Mouse (Mus musculus) liver, postnatal 0 days (tissue): ENCODE data around the gene Pip5kl1. TPM values are rescaled to one million over a fixed set of nuclear protein-coding genes. Genes with fewer than 3 reads are reported as not detected.

Source experiments
- ATAC-seq: fragments of 200-750 bp; cut with Nextera tagmentation; 2 replicates; pipeline ENCODE4 v1.8.0; 2017; ENCODE audit warnings: mild to moderate bottlenecking, moderate library complexity
- DNase-seq: peaks from one replicate; pipeline ENCODE4 v3.0.0-alpha.2; 2016
- H3K27ac ChIP-seq: fragments of 300-500 bp; sonication (generic); 2 replicates; pipeline ENCODE4 v1.5.1; 2014; ENCODE audit warnings: antibody characterized with exemption, moderate library complexity, mild to moderate bottlenecking, low read depth
- H3K27me3 ChIP-seq: fragments of 300-500 bp; sonication (generic); 2 replicates; pipeline ENCODE4 v1.6.1; 2014; ENCODE audit warnings: low read length, control low read depth, mixed read lengths; ENCODE audit not compliant: insufficient read depth
- H3K36me3 ChIP-seq: fragments of 300-500 bp; sonication (generic); replicated peaks from 2 replicates; pipeline ENCODE4 v1.6.1; 2014; ENCODE audit warnings: mild to moderate bottlenecking, control low read depth, low read length, moderate library complexity, mixed read lengths; ENCODE audit not compliant: insufficient read depth
- H3K4me1 ChIP-seq: fragments of 300-500 bp; sonication (generic); 2 replicates; pipeline ENCODE4 v1.6.1; 2014; ENCODE audit warnings: antibody characterized with exemption, mild to moderate bottlenecking, control low read depth; ENCODE audit not compliant: insufficient read depth
- H3K4me2 ChIP-seq: fragments of 300-500 bp; sonication (generic); 2 replicates; pipeline ENCODE4 v1.6.1; 2014; ENCODE audit warnings: low read depth, mild to moderate bottlenecking, low read length, moderate library complexity, mixed read lengths
- H3K4me3 ChIP-seq: fragments of 300-500 bp; sonication (generic); 2 replicates; pipeline ENCODE4 v1.5.1; 2014; ENCODE audit warnings: low read depth, low read length
- H3K9ac ChIP-seq: fragments of 300-500 bp; sonication (generic); replicated peaks from 2 replicates; pipeline ENCODE4 v1.6.1; 2014; ENCODE audit warnings: mild to moderate bottlenecking, moderate library complexity
- H3K9me3 ChIP-seq: fragments of 300-500 bp; sonication (generic); 2 replicates; pipeline ENCODE4 v1.6.1; 2016; ENCODE audit warnings: mild to moderate bottlenecking, control low read depth, low read length, mixed read lengths
- CTCF ChIP-seq: sonication (generic); IDR thresholded peaks from 2 replicates; pipeline ENCODE4 v1.5.1; 2016; ENCODE audit warnings: antibody characterized with exemption, low read depth
- EP300 ChIP-seq: IDR thresholded peaks from 2 replicates; pipeline ENCODE4 v1.6.1; 2016; ENCODE audit warnings: antibody characterized with exemption, low read depth, mild to moderate bottlenecking
- WGBS: fragments of 180-500 bp; shearing (Covaris S2); extraction: QIAGEN DNeasy Blood & Tissue Kit; methylation state at CpG from one replicate; pipeline ENCODE4 v1.1.7; 2014; ENCODE audit not compliant: insufficient replicate concordance; 5-methylcytosine and 5-hydroxymethylcytosine counted together
- polyA plus RNA-seq: library from polyadenylated mRNA; unstranded; fragments of >200 nt; fragmentation: Nextera tagmentation; extraction: Ambion mirVana; gene quantifications from 2 replicates; pipeline ENCODE4 v1.2.1, GENCODE M21; 2015

Gene Pip5kl1
- polyA plus RNA-seq, 1 experiment from 2014 or later, result not detected

DNA sequence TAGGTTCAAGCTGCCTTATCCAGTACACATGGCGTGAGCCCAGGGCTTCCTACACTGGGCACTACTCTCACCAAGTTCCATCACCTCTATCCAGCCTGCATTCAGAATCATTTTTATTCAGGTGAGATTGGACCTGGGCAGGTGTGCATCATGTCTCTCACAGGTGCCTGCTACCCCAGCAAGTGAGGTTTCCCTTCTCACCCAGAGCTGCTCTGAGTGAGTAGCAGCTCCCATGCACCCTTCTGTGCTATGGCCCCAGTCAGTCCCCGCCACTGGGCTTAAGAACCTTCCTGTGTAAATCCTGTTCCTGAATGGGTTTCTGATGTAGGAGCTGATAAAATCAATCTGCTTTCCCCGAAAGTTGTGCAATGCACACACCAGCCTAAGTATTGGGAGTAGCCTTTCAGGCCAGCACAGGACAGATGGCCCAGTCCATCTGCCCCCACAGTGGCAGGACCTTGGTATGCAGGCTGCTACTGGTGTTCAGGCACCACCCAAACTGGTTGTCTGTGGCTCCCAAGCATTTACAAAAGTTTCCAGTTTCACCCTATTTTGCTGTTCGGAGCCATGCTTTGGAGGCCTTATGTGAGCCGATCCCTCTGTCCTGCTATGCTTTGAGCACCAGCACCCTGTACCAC lies 49.6 kb downstream of the Pip5kl1 start:
- Histone ChIP-seq H3K9ac (no peak overlapping the region; the same call in 1 of the 2 replicates), H3K27ac (no peak overlapping the region), H3K4me2 (no peak overlapping the region), H3K9me3 (no peaks in the 10 kb centered on the region), H3K4me1 (peaks cover 14% of the 10 kb centered on the region), H3K27me3 (no peaks in the 10 kb centered on the region), H3K36me3 (peaks cover 3% of the 10 kb centered on the region; the same call in 1 of the 2 replicates), H3K4me3 (no peak overlapping the region)
- no peak for DNase-seq
- ATAC-seq, result no peak
- WGBS, result 63% methylated on average over 5 of the region's 5 CpGs
- TF ChIP-seq CTCF, result no peak
- TF ChIP-seq EP300, result no peak

DNA sequence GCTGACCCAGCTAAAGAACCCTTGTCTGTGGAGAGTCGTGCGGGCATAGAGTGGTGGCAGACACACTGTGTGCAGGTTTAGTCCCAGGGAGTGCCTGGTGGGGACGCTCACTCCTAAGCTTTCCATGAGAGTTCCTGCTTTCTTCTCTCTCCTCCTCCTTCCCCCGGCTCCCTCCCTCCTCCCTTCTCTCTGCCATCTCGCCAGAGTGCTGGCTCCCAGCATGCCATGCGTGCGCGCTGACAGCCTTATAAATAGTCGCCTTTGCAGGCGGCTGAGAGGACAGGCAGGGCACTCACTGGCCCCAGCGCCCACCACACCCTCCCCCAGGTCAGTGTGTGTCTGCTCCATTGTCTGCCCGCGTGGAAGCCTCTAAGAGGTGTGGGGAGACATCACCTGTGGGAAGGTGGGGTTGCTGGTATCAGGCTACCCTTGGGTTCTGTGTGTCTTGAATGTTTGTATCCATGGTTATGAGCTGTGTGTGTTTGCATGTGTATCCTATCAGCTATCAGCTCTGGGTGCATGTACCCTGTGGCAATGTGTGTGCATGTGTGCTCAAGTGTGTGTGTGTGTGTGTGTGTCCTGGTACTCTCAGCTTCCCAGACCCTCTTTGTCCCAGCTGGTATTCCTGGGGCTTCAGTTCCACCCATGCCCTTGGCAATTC lies 50.7 kb downstream of the Pip5kl1 start:
- H3K4me2 ChIP-seq, result peak overlapping the region; percentile 45
- ATAC-seq, result no peak

DNA sequence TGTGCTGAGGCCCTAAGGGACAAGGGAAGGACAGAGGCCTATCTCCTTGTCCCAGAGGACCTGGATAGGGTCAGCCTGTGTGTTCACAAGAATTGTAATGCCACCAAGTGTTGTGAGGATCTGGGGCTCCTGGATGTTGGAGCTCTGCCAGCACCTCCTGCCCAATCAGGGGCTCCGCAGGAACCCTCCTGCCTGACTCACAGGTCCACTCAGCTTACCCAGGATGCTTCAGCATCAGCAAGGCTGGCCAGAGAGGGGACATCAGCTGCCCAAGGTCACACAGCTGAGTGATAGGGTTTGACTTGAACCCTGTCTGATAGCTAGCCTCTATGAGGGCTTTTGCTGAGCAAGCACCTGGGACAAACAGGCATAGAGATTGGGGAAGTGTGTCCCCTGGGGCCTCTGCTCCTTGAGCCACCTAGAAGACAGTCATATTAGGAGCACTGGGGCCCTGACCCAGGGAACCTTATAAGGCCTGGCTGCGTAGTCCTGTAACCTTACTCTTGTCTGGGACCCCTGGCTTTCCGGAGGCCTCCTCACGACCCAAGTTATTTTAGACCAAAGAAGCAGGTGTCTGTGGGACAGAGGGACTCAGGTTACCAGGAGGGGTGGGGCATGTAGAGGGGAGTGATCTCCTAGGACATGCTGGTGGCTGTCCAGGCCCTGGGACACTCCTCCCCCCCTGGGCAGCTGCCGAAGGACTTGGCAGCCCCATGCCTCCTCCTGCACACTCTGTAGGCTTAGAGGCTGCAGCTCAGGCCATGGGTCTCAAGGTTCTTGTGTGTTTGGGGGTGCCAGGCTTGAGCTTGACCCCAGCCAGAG lies 51.5 kb downstream of the Pip5kl1 start:
- Histone ChIP-seq H3K4me3 (no peak overlapping the region), H3K4me1 (peaks cover 3% of the 10 kb centered on the region; the same call in 1 of the 2 replicates), H3K9me3 (no peaks in the 10 kb centered on the region), H3K27ac (no peak overlapping the region), H3K4me2 (no peak overlapping the region), H3K36me3 (no peaks in the 10 kb centered on the region; the same call in 1 of the 2 replicates), H3K9ac (no peak overlapping the region; the same call in 1 of the 2 replicates), H3K27me3 (no peaks in the 10 kb centered on the region)
- TF ChIP-seq EP300, result no peak
- 57% methylated on average over 5 of the region's 5 CpGs for WGBS
- ATAC-seq, result no peak
- no peak for DNase-seq

More for the DNA sequence above, 50.7 kb downstream of the Pip5kl1 start:
- Histone ChIP-seq H3K4me3 (no peak overlapping the region), H3K27me3 (no peaks in the 10 kb centered on the region), H3K36me3 (no peaks in the 10 kb centered on the region; the same call in 1 of the 2 replicates), H3K27ac (no peak overlapping the region), H3K9me3 (no peaks in the 10 kb centered on the region), H3K9ac (no peak overlapping the region), H3K4me1 (peaks cover 11% of the 10 kb centered on the region)
- DNase-seq, result no peak
- no peak for TF ChIP-seq EP300
- TF ChIP-seq CTCF, result no peak
- WGBS, result 9% methylated on average over 13 of the region's 13 CpGs

DNA sequence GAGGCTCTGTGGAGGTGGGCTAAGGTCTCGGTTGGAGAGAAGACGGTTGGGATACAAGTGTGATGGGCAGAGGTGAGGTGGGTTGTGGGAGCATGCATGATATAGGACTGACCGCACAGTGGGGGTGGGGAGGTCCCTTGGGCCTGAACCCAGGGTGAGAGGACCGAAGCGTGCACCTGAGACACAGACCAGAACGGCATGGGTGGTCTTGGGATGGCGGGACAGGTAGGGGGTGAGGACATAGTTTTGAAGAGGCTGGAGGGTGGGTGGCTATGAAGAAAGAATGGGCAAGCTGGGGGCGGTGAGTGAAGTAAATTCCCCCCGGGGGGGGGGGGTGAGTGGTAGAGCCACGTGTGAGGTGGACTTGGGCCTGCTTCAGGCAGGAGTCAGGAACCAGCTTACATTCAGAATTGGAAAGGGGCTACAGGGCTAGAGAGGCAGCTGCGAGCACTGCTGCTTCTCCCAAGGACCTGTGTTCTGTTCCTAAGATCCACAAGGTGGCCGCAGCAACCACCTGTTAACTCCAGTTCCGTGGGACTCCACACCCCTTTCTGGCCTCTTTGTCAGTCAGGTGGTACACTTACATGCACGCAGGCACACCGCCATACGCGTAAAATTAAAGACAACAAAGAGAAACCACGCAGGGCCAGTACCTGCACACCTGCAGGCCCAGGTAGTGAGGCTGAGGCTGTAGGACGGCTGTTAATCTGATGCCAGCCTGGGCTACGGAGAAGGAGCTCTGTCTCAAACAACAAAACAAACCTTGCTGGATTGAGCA lies 52.9 kb downstream of the Pip5kl1 start:
- no peaks in the 10 kb centered on the region for H3K36me3 ChIP-seq
- H3K4me3 ChIP-seq, result no peak overlapping the region
- ATAC-seq (no peak), DNase-seq (no peak)
- no peak overlapping the region for H3K27ac ChIP-seq
- H3K27me3 ChIP-seq, result no peaks in the 10 kb centered on the region
- no peaks in the 10 kb centered on the region for H3K9me3 ChIP-seq
- H3K4me2 ChIP-seq, result no peak overlapping the region
- H3K9ac ChIP-seq, result no peak overlapping the region
- H3K4me1 ChIP-seq, result peaks cover 2% of the 10 kb centered on the region; the same call in 1 of the 2 replicates
- 82% methylated on average over 20 of the region's 20 CpGs for WGBS
- no peak for TF ChIP-seq CTCF
- no peak for TF ChIP-seq EP300

DNA sequence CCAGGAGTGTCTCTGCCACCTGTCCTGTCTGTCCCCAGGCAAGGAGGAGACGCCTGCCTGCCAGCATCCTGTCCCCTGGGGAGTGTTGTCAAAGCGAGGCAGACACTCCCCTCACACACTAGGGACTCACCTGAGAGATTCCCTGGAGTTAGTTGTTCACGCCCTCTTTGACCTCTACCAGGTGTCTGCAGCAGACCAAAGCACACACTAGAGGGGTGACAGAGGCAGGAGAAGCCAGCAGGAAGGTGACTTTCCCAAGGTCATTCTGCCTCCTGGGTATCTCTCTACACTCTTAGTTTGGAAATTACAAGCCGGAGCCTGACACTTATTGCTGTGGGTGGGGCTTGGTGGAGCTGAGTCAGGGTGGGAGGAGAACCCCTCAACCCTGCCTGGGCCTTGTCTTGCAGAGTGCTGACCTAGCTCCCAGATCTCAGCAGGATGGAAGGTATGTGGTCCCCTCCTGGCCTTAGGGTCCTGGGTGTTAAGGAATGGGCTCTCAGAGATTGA lies 53.5 kb downstream of the Pip5kl1 start:
- TF ChIP-seq EP300 (no peak), CTCF (no peak)
- no peaks in the 10 kb centered on the region for H3K9me3 ChIP-seq
- no peaks in the 10 kb centered on the region for H3K36me3 ChIP-seq
- H3K27ac ChIP-seq, result no peak overlapping the region
- H3K27me3 ChIP-seq, result no peaks in the 10 kb centered on the region
- DNase-seq (no peak), ATAC-seq (no peak)
- H3K4me1 ChIP-seq, result peaks cover 2% of the 10 kb centered on the region; the same call in 1 of the 2 replicates
- H3K4me2 ChIP-seq, result no peak overlapping the region
- WGBS, result 64% methylated on average over 4 of the region's 4 CpGs
- no peak overlapping the region for H3K9ac ChIP-seq
- H3K4me3 ChIP-seq, result no peak overlapping the region
